Mouse (Mus musculus) hematopoietic stem cell, adult 5-6 weeks (primary cell): ENCODE results near the gene Mblac1. TPM values are rescaled to one million over a fixed set of nuclear protein-coding genes. Genes with fewer than 3 reads are reported as not detected.
"Not testable (repeated sequence)": the region's sequence is repeated elsewhere in the genome, so short reads cannot be mapped to it uniquely, and the experiment has no call there.

Source experiments
- ATAC-seq, 2 experiments: fragments of 125-278 bp in 1 of 2; replicated peaks in 1 of 2; 2 replicates each; pipeline ENCODE4 v1.8.0; 2016 to 2017; ENCODE audit warnings: inconsistent platforms in 2 of 2, mild to moderate bottlenecking in 2 of 2, moderate number of reproducible peaks in 2 of 2, low read depth in 1 of 2, moderate TSS enrichment in 1 of 2; ENCODE audit not compliant: low FRiP score in 2 of 2, poor library complexity in 2 of 2, severe bottlenecking in 2 of 2, insufficient read depth in 1 of 2, low TSS enrichment in 1 of 2
- total RNA-seq: library from RNA; stranded (forward); fragments of 172-1452, 232-1000 nt; gene quantifications from 2 replicates; pipeline ENCODE4 v1.2.3, GENCODE M21; 2017

Gene Mblac1
- total RNA-seq, 1 experiment from 2014 or later = 2.8 TPM

- ATAC-seq = no peak
Observed at GRCm38 (mm10) chr5:138199576-138199975, 5.5 kb downstream of the Mblac1 start.

GRCm38 (mm10) chr5:138202086-138202485, 8.0 kb downstream of the Mblac1 start:
- no peak for ATAC-seq

DNA sequence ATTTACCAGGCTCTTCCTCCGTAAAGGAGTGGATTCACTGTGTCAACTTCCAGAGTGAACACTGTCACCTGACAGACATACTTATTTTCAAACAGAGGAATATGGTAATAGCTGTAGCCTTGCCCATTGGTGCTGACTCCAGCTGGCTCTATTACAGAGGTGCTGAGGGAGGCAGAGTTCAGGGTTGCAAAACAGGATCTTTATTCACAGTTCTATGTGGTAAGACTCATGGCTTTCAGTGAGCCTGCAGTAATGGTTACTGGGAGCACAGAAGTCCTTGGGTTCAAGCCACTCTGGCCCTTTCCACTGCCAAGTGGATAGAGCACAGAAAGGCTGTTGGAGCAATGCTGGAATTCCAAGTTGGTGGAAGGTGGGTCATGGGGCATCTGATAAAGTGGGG, 13.1 kb downstream of the Mblac1 start:
- no peak; a peak in 1 of 4 replicates for ATAC-seq

- no peak for ATAC-seq
Observed at GRCm38 (mm10) chr5:138207873-138208272, 13.8 kb downstream of the Mblac1 start.

GRCm38 (mm10) chr5:138216632-138217031, 22.5 kb downstream of the Mblac1 start:
- ATAC-seq = not testable (repeated sequence)

DNA sequence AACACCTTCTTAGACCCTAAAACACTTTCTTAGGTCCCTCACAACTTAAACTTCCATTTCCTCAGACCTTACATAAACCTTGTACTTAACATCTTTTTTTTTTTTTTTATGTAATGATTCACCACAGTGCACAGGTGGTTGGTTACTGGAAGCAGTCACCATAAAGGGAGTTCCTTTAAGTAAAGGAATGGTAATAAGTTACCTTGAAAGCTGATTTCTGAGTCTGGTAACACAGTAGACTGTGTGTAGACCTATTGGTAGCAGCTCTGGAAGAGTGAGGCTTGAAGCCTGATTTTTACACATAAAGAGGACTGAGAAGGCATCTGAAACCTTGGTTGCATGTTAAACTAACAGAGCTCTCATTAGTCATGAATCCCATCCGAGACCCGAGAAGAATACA, 25.8 kb downstream of the Mblac1 start:
- ATAC-seq = no peak

GRCm38 (mm10) chr5:138222111-138222510, 28.0 kb downstream of the Mblac1 start:
- ATAC-seq = peak; percentile 44 to 71; a peak in 3 of 4 replicates

DNA sequence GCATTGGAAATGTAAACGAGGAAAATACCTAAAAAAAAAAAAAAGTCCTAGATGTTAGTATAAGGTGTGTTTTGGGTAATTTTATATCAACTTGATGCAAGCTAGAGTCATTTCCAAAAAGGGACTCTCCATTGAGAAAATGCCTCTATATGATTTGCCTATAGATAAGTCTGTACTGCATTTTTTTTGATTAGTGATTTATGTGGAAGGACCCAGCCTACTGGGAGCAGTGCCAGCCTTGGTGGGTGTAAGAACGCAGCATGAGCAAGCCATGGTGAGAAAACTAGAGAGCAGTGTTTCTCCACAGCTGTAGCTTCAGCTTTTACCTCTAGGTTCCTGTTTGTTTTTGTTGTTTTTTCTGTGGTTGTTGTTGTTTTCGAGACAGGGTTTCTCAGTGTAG, 29.2 kb downstream of the Mblac1 start:
- no peak for ATAC-seq

DNA sequence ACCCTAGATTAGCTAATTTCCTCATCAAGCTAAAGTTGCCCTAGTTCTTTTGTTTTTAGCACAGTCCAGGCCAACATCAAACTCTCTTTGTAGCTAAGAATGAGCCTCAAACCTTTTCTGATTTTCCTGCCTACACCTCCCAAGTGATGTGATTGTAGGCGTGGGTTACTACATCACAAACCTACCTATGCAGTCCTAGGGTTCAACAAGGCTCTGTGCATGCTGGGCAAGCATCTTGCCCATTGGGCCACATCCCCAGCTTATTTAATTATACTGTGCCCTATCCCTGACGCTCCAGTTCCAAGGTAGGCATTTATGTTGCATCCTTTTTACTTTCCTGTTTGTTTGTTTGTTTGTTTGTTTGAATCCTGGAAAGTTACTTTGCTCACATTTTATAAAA, 31.6 kb downstream of the Mblac1 start, which contains the start of gene Nxpe5:
Nxpe5 (plus strand) TSS at position 199 of the 400 bp plus-strand sequence.
- no peak for ATAC-seq

- ATAC-seq = no peak
Observed at GRCm38 (mm10) chr5:138226491-138226890, 32.4 kb downstream of the Mblac1 start.

- ATAC-seq = peak; percentile 88 to 93
Observed at GRCm38 (mm10) chr5:138227367-138227766, 33.3 kb downstream of the Mblac1 start.

- peak in 1 of 2 experiments; percentile 22; a peak in 1 of 4 replicates for ATAC-seq
Observed at GRCm38 (mm10) chr5:138228026-138228425, 33.9 kb downstream of the Mblac1 start.

- no peak for ATAC-seq
Observed at GRCm38 (mm10) chr5:138229511-138229910, 35.4 kb downstream of the Mblac1 start.

DNA sequence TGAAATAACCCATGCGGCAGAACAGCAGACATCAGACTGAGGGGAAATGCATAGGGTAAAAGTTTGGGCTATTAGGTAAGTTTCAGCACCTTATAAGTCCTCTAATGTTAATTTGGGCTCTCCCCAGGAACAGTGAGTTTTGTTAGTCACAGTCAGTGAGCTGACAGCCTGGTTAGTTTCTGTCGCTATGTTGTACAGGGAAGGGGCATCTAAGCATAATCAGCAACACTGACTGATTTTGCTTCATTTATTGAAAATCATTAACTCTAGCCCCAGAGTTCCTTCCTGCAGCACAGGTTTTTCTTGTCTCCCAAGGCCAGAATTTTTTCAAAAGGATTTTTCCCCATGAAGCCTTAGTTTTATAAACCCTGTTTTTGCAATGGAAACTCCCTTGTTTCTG, 39.7 kb downstream of the Mblac1 start:
- no peak for ATAC-seq

GRCm38 (mm10) chr5:138234224-138234623, 40.1 kb downstream of the Mblac1 start:
- no peak for ATAC-seq

- ATAC-seq = no peak
Observed at GRCm38 (mm10) chr5:138241511-138241910, 47.4 kb downstream of the Mblac1 start.
